Mouse (Mus musculus) heart, embryonic 12.5 days (tissue): ENCODE measurements around the gene Insr. TPM values are rescaled to one million over a fixed set of nuclear protein-coding genes. Genes with fewer than 3 reads are reported as not detected.
"Not testable (repeated sequence)": the region's sequence is repeated elsewhere in the genome, so short reads cannot be mapped to it uniquely, and the experiment has no call there.

Experiments used
- ATAC-seq: fragments of 200-750 bp; cut with Nextera tagmentation; 2 replicates; pipeline ENCODE4 v1.8.0; 2017; ENCODE audit warnings: moderate TSS enrichment, moderate library complexity; ENCODE audit not compliant: insufficient number of reproducible peaks, low FRiP score
- H3K27ac ChIP-seq: fragments of 300-500 bp; sonication (generic); 2 replicates; pipeline ENCODE4 v1.5.1; 2016; ENCODE audit warnings: mild to moderate bottlenecking, moderate library complexity; ENCODE audit not compliant: poor library complexity, severe bottlenecking
- H3K27me3 ChIP-seq: fragments of 300-500 bp; sonication (generic); replicated peaks from 2 replicates; pipeline ENCODE4 v1.6.1; 2016; ENCODE audit warnings: mild to moderate bottlenecking, moderate library complexity
- H3K36me3 ChIP-seq: fragments of 300-500 bp; sonication (generic); 2 replicates; pipeline ENCODE4 v1.6.1; 2016; ENCODE audit warnings: mild to moderate bottlenecking, moderate library complexity
- H3K4me1 ChIP-seq: fragments of 300-500 bp; sonication (generic); replicated peaks from 2 replicates; pipeline ENCODE4 v1.6.1; 2016; ENCODE audit warnings: mild to moderate bottlenecking
- H3K4me2 ChIP-seq: fragments of 300-500 bp; sonication (generic); 2 replicates; pipeline ENCODE4 v1.6.1; 2016; ENCODE audit warnings: mild to moderate bottlenecking, moderate library complexity
- H3K4me3 ChIP-seq: fragments of 300-500 bp; sonication (generic); 2 replicates; pipeline ENCODE4 v1.5.1; 2016; ENCODE audit warnings: mild to moderate bottlenecking
- H3K9ac ChIP-seq: fragments of 300-500 bp; sonication (generic); 2 replicates; pipeline ENCODE4 v1.6.1; 2016; ENCODE audit warnings: mild to moderate bottlenecking, moderate library complexity
- H3K9me3 ChIP-seq: fragments of 300-500 bp; sonication (generic); replicated peaks from 2 replicates; pipeline ENCODE4 v1.6.1; 2016; ENCODE audit warnings: mild to moderate bottlenecking, moderate library complexity
- WGBS: fragments of 180-500 bp; shearing (Covaris S2); methylation state at CpG from one replicate; pipeline ENCODE4 v1.1.7; 2016; 5-methylcytosine and 5-hydroxymethylcytosine counted together
- polyA plus RNA-seq: library from polyadenylated mRNA; unstranded; fragments of >200 nt; fragmentation: Nextera tagmentation; extraction: Ambion mirVana; gene quantifications from 2 replicates; pipeline ENCODE4 v1.2.1, GENCODE M21; 2016

The Insr gene
- polyA plus RNA-seq, 1 experiment from 2014 or later = 48.8 TPM

DNA sequence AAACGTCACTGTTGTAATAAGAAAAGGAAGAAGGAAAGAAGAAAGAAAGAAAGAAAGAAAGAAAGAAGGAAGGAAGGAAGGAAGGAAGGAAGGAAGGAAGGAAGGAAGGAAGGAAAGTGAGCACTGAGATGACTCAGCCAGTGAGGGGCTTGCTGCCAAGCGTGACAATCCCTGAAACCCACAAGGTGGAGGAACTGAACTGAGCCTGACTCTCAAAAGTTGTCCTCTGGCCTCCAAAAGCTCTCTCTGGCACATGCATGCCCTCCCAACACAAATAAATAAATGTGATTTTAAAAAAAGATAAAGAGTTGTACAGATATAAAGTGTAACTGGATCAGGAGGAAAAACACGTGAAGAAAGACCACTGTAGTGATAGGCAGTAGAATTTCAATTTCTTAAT, 60.2 kb downstream of the Insr start:
- H3K4me3 ChIP-seq = no peak overlapping the region
- H3K4me1 ChIP-seq = peaks cover 51% of the 10 kb centered on the region
- H3K4me2 ChIP-seq = no peak overlapping the region
- H3K27me3 ChIP-seq = no peaks in the 10 kb centered on the region
- H3K9me3 ChIP-seq = no peaks in the 10 kb centered on the region
- no peak overlapping the region for H3K9ac ChIP-seq
- WGBS = 63% methylated on average over 3 of the region's 3 CpGs
- H3K27ac ChIP-seq = no peak overlapping the region
- ATAC-seq = no peak
- H3K36me3 ChIP-seq = no peaks in the 10 kb centered on the region

DNA sequence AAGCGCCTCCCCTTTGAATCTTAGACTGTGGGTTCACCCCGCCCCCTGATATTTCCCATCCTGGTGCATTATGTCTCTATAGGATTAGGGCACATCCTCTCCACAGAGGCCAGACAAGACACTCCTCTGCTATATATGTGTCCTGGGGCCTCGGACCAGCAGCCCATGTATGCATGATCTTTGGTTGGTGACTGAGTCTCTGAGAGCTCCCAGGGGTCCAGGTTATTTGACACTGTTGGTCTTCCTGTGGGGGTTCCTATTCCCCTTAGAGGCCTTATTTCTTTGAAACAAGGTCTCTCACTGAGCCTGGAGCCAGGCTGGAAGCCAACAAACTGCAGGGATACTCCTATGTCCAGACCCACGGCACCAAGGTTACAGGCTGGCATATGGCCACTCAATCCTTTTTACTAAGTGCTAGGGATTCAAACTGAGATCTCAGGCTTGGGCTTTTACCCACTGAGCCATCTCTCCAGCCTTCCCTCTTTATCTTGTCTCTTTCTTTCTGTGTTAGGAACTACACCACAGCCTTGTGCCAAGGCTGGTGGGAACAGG, 62.8 kb downstream of the Insr start:
- Histone ChIP-seq H3K27ac (0 out of 2 replicates have a peak overlapping the region, but pooled peaks have one; percentile 36), H3K9me3 (no peaks in the 10 kb centered on the region; the same call in 1 of the 2 replicates), H3K27me3 (no peaks in the 10 kb centered on the region), H3K4me2 (no peak overlapping the region), H3K4me3 (no peak overlapping the region), H3K4me1 (peaks cover 37% of the 10 kb centered on the region), H3K9ac (no peak overlapping the region), H3K36me3 (peaks cover 11% of the 10 kb centered on the region)
- WGBS = 67% methylated on average over 4 of the region's 4 CpGs
- ATAC-seq = no peak

DNA sequence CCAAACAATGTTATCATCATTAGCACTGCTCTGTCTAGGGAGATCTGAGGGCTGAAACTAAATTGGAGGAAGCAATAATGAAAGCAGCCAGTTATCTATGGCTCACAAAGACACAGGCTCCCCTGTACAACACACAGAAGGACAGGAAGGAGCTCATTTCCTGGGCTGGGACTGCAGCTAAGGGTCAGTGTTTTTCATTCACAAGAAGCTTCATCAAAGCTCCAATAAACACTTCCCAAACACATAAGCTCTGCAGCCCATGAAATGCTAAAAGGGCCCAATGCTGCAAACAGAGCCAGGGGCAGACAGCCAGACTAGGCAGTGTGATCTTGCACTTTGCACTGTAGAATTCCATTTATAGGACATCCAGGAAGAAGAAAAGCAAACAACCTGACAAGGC, 63.9 kb downstream of the Insr start:
- Histone ChIP-seq H3K4me2 (no peak overlapping the region), H3K9me3 (no peaks in the 10 kb centered on the region; the same call in 1 of the 2 replicates), H3K4me1 (peaks cover 34% of the 10 kb centered on the region), H3K9ac (no peak overlapping the region), H3K27ac (peak overlapping the region; percentile 3; the same call in 1 of the 2 replicates), H3K36me3 (peaks cover 21% of the 10 kb centered on the region), H3K27me3 (no peaks in the 10 kb centered on the region), H3K4me3 (no peak overlapping the region)
- ATAC-seq = peak; percentile 80

DNA sequence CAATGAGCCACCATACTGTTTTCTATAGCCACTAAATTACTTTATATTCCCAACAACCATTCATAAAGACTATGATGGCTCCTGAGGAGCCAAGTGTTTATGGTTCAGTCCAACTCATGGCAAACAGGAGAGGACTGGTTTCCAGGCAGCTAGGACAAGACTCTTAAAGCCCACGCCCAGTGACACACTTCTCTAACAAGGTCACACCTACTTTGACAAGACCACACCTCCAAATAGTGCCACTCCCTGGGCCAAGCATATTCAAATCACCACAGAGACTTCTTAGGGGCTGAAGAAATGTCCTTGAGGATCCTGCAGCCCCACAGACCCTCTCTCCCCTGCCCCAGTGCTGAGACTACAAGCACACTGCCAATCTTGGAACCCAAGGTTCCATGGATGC, 64.8 kb downstream of the Insr start:
- Histone ChIP-seq H3K9me3 (no peaks in the 10 kb centered on the region; the same call in 1 of the 2 replicates), H3K4me1 (peaks cover 31% of the 10 kb centered on the region), H3K4me3 (no peak overlapping the region), H3K9ac (no peak overlapping the region), H3K27me3 (no peaks in the 10 kb centered on the region), H3K36me3 (peaks cover 27% of the 10 kb centered on the region), H3K4me2 (no peak overlapping the region), H3K27ac (0 out of 2 replicates have a peak overlapping the region, but pooled peaks have one; percentile 3)
- 84% methylated on average over 1 of the region's 1 CpGs for WGBS
- no peak for ATAC-seq

DNA sequence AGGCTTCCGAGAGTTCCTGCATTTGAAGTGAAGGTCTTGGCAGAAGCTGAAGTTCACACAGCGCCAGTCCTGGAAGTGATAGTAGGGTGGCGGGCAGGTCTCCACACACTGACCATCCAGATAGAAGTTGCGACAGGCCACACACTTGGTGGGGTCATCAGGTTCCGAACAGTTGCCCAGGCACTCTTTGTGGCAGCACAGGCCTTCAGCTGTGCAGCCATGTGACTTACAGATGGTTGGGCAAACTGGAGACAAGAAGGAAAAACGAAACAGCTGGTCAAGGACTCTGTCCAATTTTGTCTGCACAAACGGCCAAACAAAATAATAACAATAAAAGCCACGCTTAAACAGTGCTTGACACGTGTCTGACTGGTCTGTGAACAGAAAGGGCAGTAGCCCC, 68.0 kb downstream of the Insr start:
- no peak for ATAC-seq
- H3K36me3 ChIP-seq = peaks cover 37% of the 10 kb centered on the region
- 78% methylated on average over 9 of the region's 9 CpGs for WGBS

DNA sequence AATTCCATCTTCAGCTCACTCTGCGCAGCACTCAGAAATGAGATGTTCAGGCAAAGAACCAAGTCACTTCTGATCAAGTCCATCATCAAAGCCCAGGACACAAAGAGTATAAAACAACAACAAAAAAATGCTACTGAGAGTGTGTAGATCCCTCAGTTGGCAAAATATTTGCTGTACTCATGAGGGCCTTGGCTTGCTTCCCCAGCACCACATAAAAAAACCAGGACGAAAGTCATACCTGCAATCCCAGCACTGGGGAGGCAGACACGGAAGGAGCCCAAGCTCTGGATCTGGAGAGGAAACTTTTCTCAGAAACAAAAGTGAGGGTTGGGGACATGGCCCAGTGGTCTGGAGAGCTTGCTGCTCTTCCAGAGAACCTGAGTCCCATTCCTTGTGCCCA, 69.5 kb downstream of the Insr start:
- Histone ChIP-seq H3K4me1 (peaks cover 18% of the 10 kb centered on the region), H3K4me2 (no peak overlapping the region), H3K27me3 (no peaks in the 10 kb centered on the region), H3K4me3 (no peak overlapping the region), H3K36me3 (peaks cover 46% of the 10 kb centered on the region), H3K27ac (peak overlapping the region; percentile 56; the same call in 1 of the 2 replicates), H3K9ac (no peak overlapping the region), H3K9me3 (no peaks in the 10 kb centered on the region; the same call in 1 of the 2 replicates)
- no peak for ATAC-seq
- 90% methylated on average over 3 of the region's 3 CpGs for WGBS

More for the DNA sequence above, 68.0 kb downstream of the Insr start:
- H3K4me1 ChIP-seq = peaks cover 30% of the 10 kb centered on the region
- H3K9me3 ChIP-seq = no peaks in the 10 kb centered on the region; the same call in 1 of the 2 replicates
- H3K27me3 ChIP-seq = no peaks in the 10 kb centered on the region
- no peak overlapping the region for H3K9ac ChIP-seq
- no peak overlapping the region for H3K27ac ChIP-seq
- H3K4me2 ChIP-seq = no peak overlapping the region
- H3K4me3 ChIP-seq = no peak overlapping the region

DNA sequence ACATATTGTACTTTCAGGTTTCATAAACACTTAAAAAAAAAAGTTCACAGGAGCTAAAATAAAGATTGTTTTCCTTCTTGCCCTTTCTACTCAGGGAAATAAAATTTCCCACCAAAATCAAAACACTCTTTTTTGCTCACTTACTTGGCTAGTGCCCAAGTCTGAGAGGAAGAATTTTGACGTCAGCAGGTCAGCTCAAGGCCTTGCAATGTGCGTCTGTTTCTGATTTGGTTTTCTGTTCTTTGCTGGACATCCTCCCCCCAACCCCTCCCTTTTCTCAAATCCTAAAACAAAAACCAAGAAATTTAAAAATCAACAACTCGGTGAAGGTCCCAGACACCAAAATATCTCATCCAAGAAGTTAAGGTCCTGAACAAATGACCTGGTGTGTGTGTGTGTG, 70.1 kb downstream of the Insr start:
- Histone ChIP-seq H3K4me1 (peaks cover 14% of the 10 kb centered on the region), H3K9ac (no peak overlapping the region), H3K4me2 (no peak overlapping the region), H3K27me3 (no peaks in the 10 kb centered on the region), H3K36me3 (peaks cover 51% of the 10 kb centered on the region), H3K27ac (peak overlapping the region; percentile 56; the same call in 1 of the 2 replicates), H3K9me3 (no peaks in the 10 kb centered on the region; the same call in 1 of the 2 replicates), H3K4me3 (no peak overlapping the region)
- ATAC-seq = peak; percentile 58; the same call in 1 of the 2 replicates
- 34% methylated on average over 3 of the region's 3 CpGs for WGBS

DNA sequence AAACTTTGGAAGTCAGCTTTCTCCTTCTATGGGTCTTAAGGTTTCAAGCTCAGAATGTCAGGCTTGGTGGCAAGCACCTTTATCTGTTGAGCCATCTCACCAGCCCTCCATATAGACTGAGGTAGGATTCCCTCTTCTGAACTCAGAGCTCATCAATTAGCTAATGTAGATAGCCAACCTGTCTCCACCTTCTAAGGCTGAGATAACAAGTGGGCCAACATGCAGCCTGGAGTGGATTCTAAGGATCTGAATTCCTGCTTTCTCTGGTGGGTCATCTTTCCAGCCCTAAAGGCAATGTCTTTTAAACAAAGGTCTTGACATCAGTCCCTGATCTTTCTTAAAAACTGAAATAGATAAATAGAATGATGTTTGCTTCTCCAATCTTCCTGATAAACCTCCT, 70.7 kb downstream of the Insr start:
- Histone ChIP-seq H3K9me3 (no peaks in the 10 kb centered on the region; the same call in 1 of the 2 replicates), H3K27me3 (no peaks in the 10 kb centered on the region), H3K4me3 (no peak overlapping the region), H3K4me2 (no peak overlapping the region), H3K9ac (no peak overlapping the region), H3K36me3 (peaks cover 56% of the 10 kb centered on the region), H3K4me1 (peaks cover 14% of the 10 kb centered on the region), H3K27ac (no peak overlapping the region)
- ATAC-seq = no peak

DNA sequence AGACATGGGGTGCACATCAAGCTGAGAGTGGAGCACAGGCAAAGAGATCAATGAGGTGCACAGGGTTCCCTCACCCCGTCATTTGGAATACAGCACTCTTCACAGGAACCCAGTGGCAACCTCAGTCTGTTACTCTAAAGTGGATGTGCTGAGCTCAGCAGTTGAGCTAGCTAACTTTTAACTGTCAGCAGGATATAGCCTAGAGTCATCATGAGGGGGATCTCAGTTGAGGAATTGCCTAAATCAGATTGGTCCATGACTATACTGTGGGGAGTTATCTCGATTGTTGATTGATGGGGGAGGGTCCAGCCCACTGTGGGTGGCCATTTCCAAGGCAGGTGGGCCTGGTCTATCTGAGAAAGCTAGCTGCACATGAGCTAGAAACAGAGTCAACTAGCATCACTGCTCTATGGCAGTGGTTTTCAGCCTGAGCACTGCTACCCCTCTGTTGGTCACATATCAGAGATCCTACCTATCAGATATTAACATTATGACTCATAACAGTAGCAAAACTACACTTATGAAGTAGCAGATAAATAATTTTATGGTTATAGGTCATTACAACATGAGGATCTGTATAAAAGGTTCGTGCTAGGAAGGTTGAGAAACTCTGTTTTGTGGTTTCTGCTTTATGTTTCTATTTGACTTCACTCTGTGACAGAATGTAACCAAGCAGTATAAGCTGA, 74.5 kb downstream of the Insr start:
- H3K9me3 ChIP-seq = no peaks in the 10 kb centered on the region
- no peak for ATAC-seq
- no peaks in the 10 kb centered on the region for H3K27me3 ChIP-seq
- H3K4me2 ChIP-seq = no peak overlapping the region
- no peak overlapping the region for H3K9ac ChIP-seq
- H3K4me3 ChIP-seq = no peak overlapping the region
- H3K36me3 ChIP-seq = peaks cover 60% of the 10 kb centered on the region
- WGBS = 84% methylated on average over 3 of the region's 3 CpGs
- no peak overlapping the region for H3K27ac ChIP-seq
- peaks cover 10% of the 10 kb centered on the region for H3K4me1 ChIP-seq

DNA sequence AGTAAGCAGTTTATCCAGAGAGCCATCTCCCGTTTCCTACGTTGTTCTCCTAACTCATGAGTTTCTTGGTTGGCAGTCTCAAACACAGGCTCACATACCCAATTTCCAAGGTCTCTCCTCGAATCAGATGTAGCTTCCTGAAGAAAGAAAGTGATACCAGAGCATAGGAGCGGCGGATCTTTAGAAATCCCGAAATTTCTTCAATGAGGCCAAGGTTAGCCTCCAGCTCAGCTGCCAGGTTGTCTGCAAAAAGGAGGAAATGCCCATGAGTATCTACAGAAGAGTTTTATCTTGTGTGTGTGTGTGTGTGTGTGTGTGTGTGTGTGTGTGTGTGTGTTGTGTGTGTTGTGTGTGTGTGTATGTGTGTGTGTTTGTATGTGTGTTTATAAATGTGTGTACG, 76.6 kb downstream of the Insr start:
- no peaks in the 10 kb centered on the region for H3K27me3 ChIP-seq
- no peak overlapping the region for H3K9ac ChIP-seq
- ATAC-seq = no peak
- no peak overlapping the region for H3K4me2 ChIP-seq
- H3K4me3 ChIP-seq = no peak overlapping the region
- WGBS = 91% methylated on average over 7 of the region's 7 CpGs
- no peaks in the 10 kb centered on the region for H3K4me1 ChIP-seq
- H3K36me3 ChIP-seq = peaks cover 69% of the 10 kb centered on the region
- no peaks in the 10 kb centered on the region for H3K9me3 ChIP-seq
- no peak overlapping the region for H3K27ac ChIP-seq

DNA sequence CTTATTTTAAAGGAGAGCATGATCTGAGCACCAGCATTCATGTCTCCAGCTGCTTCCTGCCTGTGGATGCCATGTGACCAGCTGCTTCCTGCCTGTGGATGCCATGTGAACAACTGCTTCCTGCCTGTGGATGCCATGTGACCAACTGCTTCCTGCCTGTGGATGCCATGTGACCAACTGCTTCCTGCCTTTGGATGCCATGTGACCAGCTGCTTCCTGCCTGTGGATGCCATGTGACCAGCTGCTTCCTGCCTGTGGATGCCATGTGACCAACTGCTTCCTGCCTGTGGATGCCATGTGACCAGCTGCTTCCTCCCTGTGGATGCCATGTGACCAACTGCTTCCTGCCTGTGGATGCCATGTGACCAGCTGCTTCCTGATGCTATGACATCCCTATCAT, 85.1 kb downstream of the Insr start:
- H3K9me3 ChIP-seq, H3K27me3 ChIP-seq, H3K4me2 ChIP-seq, ATAC-seq, H3K4me3 ChIP-seq, H3K9ac ChIP-seq, H3K4me1 ChIP-seq, H3K27ac ChIP-seq: not testable (repeated sequence)
- H3K36me3 ChIP-seq = peaks cover 87% of the 10 kb centered on the region
